Mouse (Mus musculus): ENCODE measurements around the gene Polr3k.

DNA sequence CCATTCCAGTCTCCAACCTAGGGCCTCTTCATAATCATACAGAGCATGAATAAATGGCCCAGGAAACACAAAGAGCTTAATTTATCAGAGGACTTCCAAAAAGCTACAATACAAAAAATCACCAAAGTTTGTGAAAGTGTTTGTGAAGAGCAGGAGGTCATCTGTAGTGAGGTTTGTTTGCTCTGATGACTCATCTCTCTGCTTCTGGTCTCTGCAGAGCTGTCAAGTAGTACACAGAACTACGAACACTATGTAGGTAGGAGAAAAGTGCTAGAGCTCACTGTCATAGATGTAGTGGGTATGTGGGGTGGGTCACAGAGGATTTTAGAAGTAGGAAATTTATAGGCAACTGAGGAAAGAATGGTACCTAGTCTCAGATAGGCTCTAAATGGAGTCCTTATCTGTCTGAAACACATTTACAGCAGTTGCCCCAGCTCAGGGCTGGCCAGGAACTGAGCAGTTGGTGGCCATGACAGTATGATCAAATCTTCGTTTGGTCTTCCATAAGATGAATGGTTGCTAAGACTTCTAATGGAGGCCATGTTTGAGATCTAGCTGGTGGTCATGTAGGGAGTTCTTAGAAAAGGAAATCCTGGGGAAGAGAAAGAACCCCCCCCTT is 35.0 kb upstream of the Polr3k start:
- TF ChIP-seq POLR2A (IDR thresholded peaks at IDR 0.05; ENCODE audit: borderline replicate concordance, extremely low read depth, low read depth, low read length) (no peak), CTCF (IDR thresholded peaks at IDR 0.05; ENCODE audit: insufficient read depth, low read length) (no peak)
